Mouse (Mus musculus): ENCODE measurements at regions not wholly inside any gene's neighbourhood (a gene's known extent, or its start where the extent isn't known, plus 50 kb on each side); places are given as distances from the start of the nearest gene placed in this dataset.
A peak's percentile ranks its signal among the peaks of the same experiment; 100 is the strongest.

DNA sequence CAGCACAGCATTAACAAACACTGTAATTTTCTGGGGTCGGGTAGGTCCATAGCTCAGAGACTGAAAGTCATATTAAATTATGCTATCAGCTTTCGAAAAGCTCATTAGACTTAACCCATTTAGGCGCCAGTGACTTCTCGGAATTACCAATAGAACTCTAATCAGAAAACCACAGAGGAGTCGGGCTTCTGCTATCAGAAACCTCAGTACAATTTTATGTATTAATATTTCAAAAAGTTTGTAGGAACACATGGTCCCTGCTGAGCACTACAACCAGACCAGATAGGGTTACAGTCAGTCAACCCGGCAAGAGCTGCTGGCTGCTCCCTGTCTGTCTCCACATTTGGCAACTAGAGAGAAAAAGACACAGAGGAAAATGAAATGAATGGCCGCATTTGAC lies 647.3 kb upstream of the Pabpc4l start:
- Histone ChIP-seq H3K4me3 (no peak overlapping the region), H3K27me3 (no peaks in the 10 kb centered on the region), H3K36me3 (no peaks in the 10 kb centered on the region), H3K27ac (no peak overlapping the region), H3K9me3 (no peaks in the 10 kb centered on the region), H3K4me1 (replicated peaks) (no peaks in the 10 kb centered on the region), H3K9ac (no peak overlapping the region), H3K4me2 (no peak overlapping the region)
- ATAC-seq (ENCODE audit: low FRiP score): no peak
- 79% methylated on average over 7 of the region's 7 CpGs for WGBS

DNA sequence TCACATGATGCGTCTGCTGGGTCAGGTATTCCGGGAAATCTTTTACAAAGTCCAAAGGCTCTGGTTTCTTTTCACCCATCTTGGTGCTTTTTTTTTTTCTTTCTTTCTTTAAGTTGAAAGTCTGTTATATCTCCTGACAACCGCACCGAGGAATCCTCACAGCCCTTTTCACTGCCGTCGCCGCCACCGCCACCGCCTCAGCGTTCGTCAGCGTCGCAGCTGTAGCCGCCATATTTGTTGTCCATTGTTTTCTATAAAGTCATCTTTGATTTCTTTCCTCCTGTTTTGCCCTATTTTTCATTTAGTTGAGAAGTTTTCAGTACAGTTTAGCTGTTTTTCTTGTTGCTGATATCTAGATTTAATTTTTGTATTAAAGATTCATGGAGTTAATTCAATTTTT lies 603.5 kb upstream of the Pabpc4l start:
- Histone ChIP-seq H3K9ac (no peak overlapping the region), H3K36me3 (no peaks in the 10 kb centered on the region), H3K9me3 (no peaks in the 10 kb centered on the region), H3K4me1 (replicated peaks) (no peaks in the 10 kb centered on the region), H3K4me3 (no peak overlapping the region), H3K27ac (no peak overlapping the region), H3K27me3 (no peaks in the 10 kb centered on the region), H3K4me2 (no peak overlapping the region)
- no peak for ATAC-seq (ENCODE audit: low FRiP score)
- WGBS: 97% methylated on average over 14 of the region's 14 CpGs

DNA sequence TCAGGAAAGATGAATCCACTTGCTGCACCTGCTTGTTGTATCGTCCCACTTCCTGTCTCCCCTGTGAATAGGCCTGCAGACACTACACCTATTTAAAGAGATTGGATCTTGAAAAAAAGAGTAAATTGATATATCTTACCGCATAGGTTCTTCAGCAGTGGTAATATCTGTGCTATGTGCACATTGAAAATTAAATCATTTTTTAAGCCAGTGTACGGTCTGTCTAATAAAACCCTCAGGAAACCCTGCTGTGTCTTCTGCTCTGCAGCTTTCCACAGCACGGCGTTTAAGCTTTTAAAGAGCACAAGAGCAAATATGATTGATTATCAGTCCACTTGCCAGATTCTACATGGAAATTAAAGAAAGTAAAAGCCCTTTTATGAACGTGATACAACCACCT lies 577.7 kb upstream of the Pabpc4l start:
- H3K36me3 ChIP-seq: no peaks in the 10 kb centered on the region
- 66% methylated on average over 6 of the region's 6 CpGs for WGBS
- no peak overlapping the region for H3K4me3 ChIP-seq
- peak; percentile 54; the same call in 1 of the 2 replicates for ATAC-seq (ENCODE audit: low FRiP score)
- no peak overlapping the region for H3K27ac ChIP-seq
- no peak overlapping the region for H3K4me2 ChIP-seq
- H3K9ac ChIP-seq: no peak overlapping the region
- no peaks in the 10 kb centered on the region for H3K9me3 ChIP-seq
- no peaks in the 10 kb centered on the region for H3K27me3 ChIP-seq
- 0 out of 2 replicates have a peak, but pooled peaks cover 6% of the 10 kb centered on the region for H3K4me1 ChIP-seq (replicated peaks)

DNA sequence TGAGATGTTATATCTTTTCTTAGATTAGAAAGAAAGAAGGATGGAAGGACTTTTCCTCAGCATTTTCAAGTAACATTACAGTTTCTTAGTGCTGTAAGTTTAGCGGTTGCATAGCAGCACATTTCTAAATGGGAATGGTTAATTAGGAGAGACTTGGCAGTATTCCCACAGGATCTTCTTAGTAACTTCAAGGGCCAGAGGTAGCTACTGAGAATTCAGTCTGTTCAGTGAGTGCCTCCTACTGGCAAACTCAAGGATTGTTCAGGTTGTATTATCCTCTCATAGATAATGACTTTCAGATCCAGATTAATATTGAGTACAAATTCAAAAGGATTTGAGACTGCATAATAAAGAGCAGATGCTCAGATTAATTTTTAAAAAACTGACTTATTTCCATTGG lies 571.3 kb upstream of the Pabpc4l start:
- WGBS: 41% methylated on average over 1 of the region's 1 CpGs
- Histone ChIP-seq H3K9me3 (peaks cover 6% of the 10 kb centered on the region; the same call in 1 of the 2 replicates), H3K4me3 (no peak overlapping the region), H3K36me3 (no peaks in the 10 kb centered on the region), H3K4me1 (replicated peaks) (no peaks in the 10 kb centered on the region), H3K9ac (no peak overlapping the region), H3K27ac (no peak overlapping the region), H3K27me3 (no peaks in the 10 kb centered on the region), H3K4me2 (no peak overlapping the region)
- no peak for ATAC-seq (ENCODE audit: low FRiP score)

DNA sequence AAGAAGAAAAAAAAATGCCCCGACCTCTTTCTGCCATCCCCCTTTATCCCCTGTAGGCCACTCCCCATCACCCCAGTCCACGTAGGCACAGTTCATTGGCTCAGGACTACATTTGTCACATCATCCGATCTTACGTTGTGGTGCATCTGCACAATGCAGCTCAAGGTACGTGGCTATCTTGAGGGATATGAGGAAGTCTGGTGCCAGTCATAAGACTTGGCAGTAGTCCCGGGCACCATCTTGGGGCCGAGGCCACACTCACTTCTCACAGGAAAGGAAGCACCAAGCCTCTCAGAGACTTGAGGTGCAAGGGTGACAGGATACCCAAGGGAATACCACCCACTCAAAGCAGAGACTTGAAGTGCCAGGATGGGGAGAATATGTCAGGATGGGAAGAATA lies 570.5 kb upstream of the Pabpc4l start:
- Histone ChIP-seq H3K4me2 (no peak overlapping the region), H3K36me3 (no peaks in the 10 kb centered on the region), H3K4me1 (replicated peaks) (no peaks in the 10 kb centered on the region), H3K9me3 (peaks cover 6% of the 10 kb centered on the region; the same call in 1 of the 2 replicates), H3K9ac (no peak overlapping the region), H3K27ac (no peak overlapping the region), H3K4me3 (no peak overlapping the region), H3K27me3 (no peaks in the 10 kb centered on the region)
- ATAC-seq (ENCODE audit: low FRiP score): no peak
- 95% methylated on average over 7 of the region's 7 CpGs for WGBS

DNA sequence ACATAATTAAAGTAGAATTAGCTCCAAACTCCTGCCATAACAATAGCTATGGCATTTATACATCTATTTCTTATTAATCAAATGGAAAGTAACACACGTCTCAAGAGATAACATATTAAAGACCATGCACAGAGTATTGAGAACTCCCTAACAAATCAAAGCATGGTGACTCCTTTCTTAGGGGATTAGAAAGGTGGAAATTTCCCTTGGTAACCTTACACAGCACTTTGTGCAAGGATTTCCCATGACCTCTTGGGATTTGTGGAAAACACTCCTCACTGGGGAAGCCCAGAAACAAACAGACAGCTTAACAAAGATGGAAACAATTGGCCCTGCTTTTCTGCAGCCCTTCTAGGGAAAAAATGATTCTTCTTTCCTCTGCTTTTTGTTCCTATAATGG lies 562.4 kb upstream of the Pabpc4l start:
- ATAC-seq (ENCODE audit: low FRiP score): no peak
- H3K27me3 ChIP-seq: no peaks in the 10 kb centered on the region
- H3K36me3 ChIP-seq: no peaks in the 10 kb centered on the region
- no peak overlapping the region for H3K4me2 ChIP-seq
- peak overlapping the region; percentile 2; the same call in 1 of the 2 replicates for H3K27ac ChIP-seq
- no peaks in the 10 kb centered on the region for H3K4me1 ChIP-seq (replicated peaks)
- 65% methylated on average over 1 of the region's 1 CpGs for WGBS
- H3K9ac ChIP-seq: no peak overlapping the region
- no peaks in the 10 kb centered on the region for H3K9me3 ChIP-seq
- no peak overlapping the region for H3K4me3 ChIP-seq

DNA sequence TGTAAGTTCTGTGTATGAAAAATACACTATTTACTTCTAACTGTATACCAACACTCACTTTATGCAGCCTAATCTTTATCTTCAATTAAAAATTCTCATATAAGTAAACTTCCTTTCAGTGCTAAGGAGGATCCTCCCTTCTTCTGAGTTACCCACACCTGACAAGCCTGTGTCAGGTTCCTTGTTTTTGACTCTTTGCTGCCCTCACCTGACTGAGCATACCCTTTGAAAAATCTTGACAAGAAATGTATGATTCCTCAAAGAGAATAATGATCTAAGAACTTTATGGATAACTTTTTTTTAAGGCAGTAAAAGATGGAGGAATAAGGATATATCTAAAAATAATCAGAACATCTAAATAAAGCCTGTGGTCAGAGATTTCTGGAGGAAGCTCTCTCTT lies 550.9 kb upstream of the Pabpc4l start:
- ATAC-seq (ENCODE audit: low FRiP score): no peak
- H3K36me3 ChIP-seq: no peaks in the 10 kb centered on the region
- H3K9ac ChIP-seq: no peak overlapping the region
- no peaks in the 10 kb centered on the region for H3K27me3 ChIP-seq
- no peak overlapping the region for H3K4me3 ChIP-seq
- no peaks in the 10 kb centered on the region for H3K4me1 ChIP-seq (replicated peaks)
- no peak overlapping the region for H3K4me2 ChIP-seq
- H3K9me3 ChIP-seq: no peaks in the 10 kb centered on the region
- H3K27ac ChIP-seq: no peak overlapping the region

DNA sequence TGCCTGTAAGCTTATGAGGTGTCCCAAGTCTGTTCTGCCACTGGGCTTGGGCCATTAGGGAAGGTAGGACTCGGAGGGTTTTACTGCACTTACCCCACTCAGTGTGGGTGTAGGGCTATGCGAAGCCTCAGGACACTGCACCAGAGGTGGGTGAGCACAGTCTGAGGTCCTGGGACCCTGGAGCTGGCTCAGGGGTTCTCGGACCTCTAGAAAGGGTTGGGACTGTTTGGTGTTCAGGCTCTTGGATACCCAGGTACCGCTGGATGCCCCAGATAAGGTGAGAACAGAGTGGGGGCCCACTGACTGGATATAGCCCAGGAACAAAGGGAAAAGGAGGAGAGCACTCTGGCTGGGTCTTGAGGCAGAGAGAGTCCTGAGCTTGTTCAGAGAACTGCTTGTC lies 522.7 kb upstream of the Pabpc4l start:
- 91% methylated on average over 4 of the region's 4 CpGs for WGBS
- Histone ChIP-seq H3K4me3 (no peak overlapping the region), H3K27ac (no peak overlapping the region), H3K9ac (no peak overlapping the region), H3K9me3 (no peaks in the 10 kb centered on the region), H3K4me2 (no peak overlapping the region), H3K36me3 (no peaks in the 10 kb centered on the region), H3K27me3 (no peaks in the 10 kb centered on the region), H3K4me1 (replicated peaks) (no peaks in the 10 kb centered on the region)
- no peak for ATAC-seq (ENCODE audit: low FRiP score)

DNA sequence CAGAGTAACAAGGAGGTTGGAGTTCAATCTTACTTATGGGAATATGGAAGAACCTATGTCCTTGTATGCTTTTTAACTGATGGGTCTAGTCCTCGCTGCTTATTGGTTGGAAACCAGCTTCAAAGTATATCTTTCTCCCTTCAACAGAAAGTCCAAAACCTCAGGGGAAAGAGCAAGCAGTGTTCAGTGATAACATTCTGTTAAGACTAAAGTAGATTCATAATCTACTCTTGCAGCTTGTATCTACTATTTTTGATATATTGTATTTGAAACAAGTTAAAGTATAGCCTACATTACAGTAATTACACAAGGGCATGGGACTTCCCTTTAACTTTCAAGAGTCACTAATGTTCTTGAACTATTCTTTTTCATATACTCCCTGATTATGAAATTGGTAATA lies 522.0 kb upstream of the Pabpc4l start:
- 88% methylated on average over 1 of the region's 1 CpGs for WGBS
- no peak overlapping the region for H3K4me2 ChIP-seq
- no peak overlapping the region for H3K4me3 ChIP-seq
- H3K27me3 ChIP-seq: no peaks in the 10 kb centered on the region
- no peaks in the 10 kb centered on the region for H3K36me3 ChIP-seq
- no peak overlapping the region for H3K9ac ChIP-seq
- no peak overlapping the region for H3K27ac ChIP-seq
- H3K4me1 ChIP-seq (replicated peaks): no peaks in the 10 kb centered on the region
- H3K9me3 ChIP-seq: no peaks in the 10 kb centered on the region
- no peak for ATAC-seq (ENCODE audit: low FRiP score)

DNA sequence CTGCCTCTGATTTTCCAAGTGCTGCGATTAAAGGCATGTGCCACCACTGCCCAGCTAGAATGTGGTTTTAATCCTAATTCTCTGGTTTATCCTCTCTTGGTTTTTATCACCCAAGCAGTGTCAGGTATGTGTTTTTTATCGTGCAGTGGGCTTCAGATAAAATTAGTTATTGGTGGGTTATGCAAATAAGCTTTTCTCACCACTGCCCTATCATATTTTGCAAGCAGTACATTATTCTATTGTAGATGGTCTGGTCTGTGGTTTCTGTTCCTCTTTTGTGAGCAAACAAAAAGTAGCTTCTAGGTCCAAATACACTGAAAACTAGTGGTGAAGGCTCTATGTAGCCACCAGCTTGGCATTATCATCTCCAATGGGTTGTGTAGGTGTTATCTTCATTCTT lies 503.4 kb upstream of the Pabpc4l start:
- WGBS: 84% methylated on average over 2 of the region's 2 CpGs
- H3K27me3 ChIP-seq: no peaks in the 10 kb centered on the region
- no peak overlapping the region for H3K9ac ChIP-seq
- H3K9me3 ChIP-seq: no peaks in the 10 kb centered on the region
- H3K4me3 ChIP-seq: no peak overlapping the region
- H3K27ac ChIP-seq: no peak overlapping the region
- no peak overlapping the region for H3K4me2 ChIP-seq
- no peaks in the 10 kb centered on the region for H3K4me1 ChIP-seq (replicated peaks)
- ATAC-seq (ENCODE audit: low FRiP score): no peak
- no peaks in the 10 kb centered on the region for H3K36me3 ChIP-seq

DNA sequence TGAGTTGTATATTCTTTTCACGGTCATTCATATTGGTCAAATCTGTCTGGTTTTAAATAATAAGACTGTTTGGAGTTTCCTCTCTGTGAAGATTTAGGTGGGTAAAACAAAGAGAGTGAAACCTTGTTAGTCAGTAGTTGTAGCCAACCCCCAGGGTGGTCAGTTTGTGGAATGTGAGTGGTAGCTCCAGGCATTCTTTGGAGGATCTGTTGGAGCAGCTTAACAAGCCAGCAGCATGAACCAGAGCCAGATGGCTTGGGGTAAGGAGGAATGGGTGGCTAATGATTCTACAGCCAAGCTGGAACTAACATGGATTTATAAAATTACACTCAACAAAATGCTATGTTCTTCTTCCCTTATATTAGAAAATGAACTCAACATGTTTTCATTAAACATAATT lies 489.7 kb upstream of the Pabpc4l start:
- Histone ChIP-seq H3K9ac (no peak overlapping the region), H3K27me3 (no peaks in the 10 kb centered on the region), H3K27ac (no peak overlapping the region), H3K36me3 (no peaks in the 10 kb centered on the region), H3K4me3 (no peak overlapping the region), H3K4me1 (replicated peaks) (no peaks in the 10 kb centered on the region), H3K4me2 (no peak overlapping the region), H3K9me3 (no peaks in the 10 kb centered on the region)
- ATAC-seq (ENCODE audit: low FRiP score): no peak
- 91% methylated on average over 1 of the region's 1 CpGs for WGBS

DNA sequence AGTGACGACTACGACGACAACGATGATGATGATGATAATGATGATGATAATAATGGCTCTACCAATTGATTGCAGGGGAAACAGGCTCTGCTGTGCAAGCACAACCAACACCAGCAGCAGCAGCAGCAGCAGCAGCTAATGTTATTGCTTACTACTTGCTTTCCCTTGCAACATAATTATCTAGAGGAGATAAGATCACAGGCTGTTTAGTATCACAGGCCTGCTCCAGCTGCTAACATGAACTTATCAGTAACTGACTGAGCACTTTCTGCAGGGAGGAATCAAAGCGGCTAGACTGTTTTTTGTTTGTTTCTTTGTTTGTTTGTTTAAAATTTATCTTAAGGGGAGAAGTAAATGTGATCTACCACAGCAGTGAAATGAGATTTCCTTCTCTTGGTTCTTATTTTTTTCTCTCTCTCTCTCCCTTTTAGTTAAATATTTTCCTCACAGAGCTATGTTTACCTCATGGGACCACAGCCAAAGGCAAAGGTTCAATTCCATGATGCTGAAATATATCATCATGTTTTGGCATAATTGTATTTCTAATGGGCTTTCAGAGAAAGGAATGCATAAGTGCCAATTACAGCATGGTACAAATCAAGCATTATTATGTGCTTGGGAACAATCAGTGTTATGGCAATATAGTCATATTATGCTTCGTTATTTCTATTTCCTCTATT lies 443.2 kb upstream of the Pabpc4l start:
- WGBS: 73% methylated on average over 6 of the region's 6 CpGs

DNA sequence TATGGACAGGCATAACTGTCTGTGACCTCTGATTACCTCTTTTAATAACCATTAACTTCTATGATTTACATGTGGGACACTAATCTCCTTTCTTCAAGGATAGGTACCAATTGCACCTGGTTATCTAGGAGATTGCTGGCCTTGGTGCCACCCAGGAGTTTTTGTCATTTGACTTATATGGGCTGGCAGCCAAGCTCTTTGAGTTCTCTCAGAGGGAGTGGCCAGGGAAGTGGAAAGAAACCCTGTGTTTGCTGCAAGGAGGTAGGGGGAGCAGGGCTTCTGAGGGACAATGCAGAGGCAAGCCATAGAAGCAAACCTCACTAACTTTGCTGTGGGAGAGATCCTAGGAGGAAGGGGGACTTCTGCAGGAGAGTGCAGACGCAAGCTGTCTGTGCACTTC lies 427.8 kb upstream of the Pabpc4l start:
- H3K4me2 ChIP-seq: no peak overlapping the region
- no peak overlapping the region for H3K27ac ChIP-seq
- no peaks in the 10 kb centered on the region for H3K4me1 ChIP-seq (replicated peaks)
- no peaks in the 10 kb centered on the region for H3K27me3 ChIP-seq
- no peaks in the 10 kb centered on the region for H3K36me3 ChIP-seq
- no peak overlapping the region for H3K4me3 ChIP-seq
- H3K9me3 ChIP-seq: no peaks in the 10 kb centered on the region
- 97% methylated on average over 1 of the region's 1 CpGs for WGBS
- no peak overlapping the region for H3K9ac ChIP-seq
- ATAC-seq (ENCODE audit: low FRiP score): no peak

More for the DNA sequence above, 443.2 kb upstream of the Pabpc4l start:
- Histone ChIP-seq H3K9ac (no peak overlapping the region), H3K4me2 (no peak overlapping the region), H3K9me3 (no peaks in the 10 kb centered on the region), H3K4me3 (no peak overlapping the region), H3K27ac (no peak overlapping the region), H3K36me3 (no peaks in the 10 kb centered on the region), H3K27me3 (no peaks in the 10 kb centered on the region), H3K4me1 (replicated peaks) (no peaks in the 10 kb centered on the region)
- ATAC-seq (ENCODE audit: low FRiP score): no peak

Data from hindbrain, embryonic 13.5 days (tissue).